Mouse (Mus musculus) bone marrow macrophage, adult 2 months (primary cell): ENCODE measurements around the gene Vcpkmt.

Experiments used
- CTCF ChIP-seq: IDR thresholded peaks from 2 replicates; pipeline ENCODE4 v1.5.1; 2012; ENCODE audit warnings: low read depth, mild to moderate bottlenecking, low read length, moderate library complexity
- POLR2A ChIP-seq: IDR thresholded peaks from 2 replicates; pipeline ENCODE4 v1.6.1; 2012; ENCODE audit warnings: mild to moderate bottlenecking, low read depth, low read length, borderline replicate concordance

DNA sequence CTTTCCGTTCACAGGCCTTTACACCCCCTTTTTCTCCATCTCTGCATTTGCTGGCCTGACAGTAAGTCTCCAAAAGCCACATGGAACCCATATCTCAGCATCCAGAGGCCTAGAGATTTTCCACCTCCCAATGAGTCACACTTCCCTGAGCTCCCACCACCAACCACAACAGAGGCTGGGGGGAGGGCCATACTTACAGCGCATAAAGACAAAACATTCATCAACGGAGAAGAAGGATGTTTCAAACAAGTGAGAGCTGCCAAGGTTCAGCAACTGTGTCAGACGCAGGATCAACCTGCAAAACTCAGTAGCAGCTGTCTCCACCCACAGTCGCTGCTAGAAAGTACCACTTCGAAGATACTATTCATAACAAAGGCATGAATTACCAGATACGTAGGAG is 43.5 kb downstream of the Vcpkmt start:
- TF ChIP-seq POLR2A (no peak), CTCF (no peak)
